Mouse (Mus musculus) embryonic stem cell, embryonic (primary cell): Measurements from ENCODE around the gene Brd4.

Experiments used
- CTCF ChIA-PET, 4 experiments: fragments of 300-600 bp in 2 of 4; fragments of 350-600 bp in 2 of 4; sonication (Branson Sonifier 250); formaldehyde crosslinking; loops; one replicate each; lab custom pipeline; 2022; ENCODE audit warnings: inconsistent platforms in 2 of 4; lab: Charles Lee
- POLR2A ChIA-PET, 4 experiments: fragments of 300-600 bp in 2 of 4; fragments of 350-600 bp in 2 of 4; sonication (Branson Sonifier 250); formaldehyde crosslinking; loops; one replicate each; lab custom pipeline; 2022; ENCODE audit warnings: antibody characterized with exemption in 4 of 4, inconsistent platforms in 1 of 4; lab: Charles Lee

Gene Brd4

GRCm38 (mm10) chr17:32211554-32211953 is 73.0 kb downstream of the Brd4 start:
- ChIA-PET POLR2A (interaction anchor here in 3 of 4 experiments (0.6 to 6.7 kb wide), 28 partner anchors 9 to 403 kb away, joined by 3 to 38 read pairs (median 4); partner anchors contain the start of genes Ephx3 (in 3 of the 3), Akap8 (in 2 of the 3) and Brd4 (in 1 of the 3)), CTCF (interaction anchor here in 3 of 4 experiments (0.7 to 2.5 kb wide), 6 partner anchors 12 to 108 kb away, joined by 3 to 7 read pairs (median 3); no protein-coding TSS in a partner anchor)

DNA sequence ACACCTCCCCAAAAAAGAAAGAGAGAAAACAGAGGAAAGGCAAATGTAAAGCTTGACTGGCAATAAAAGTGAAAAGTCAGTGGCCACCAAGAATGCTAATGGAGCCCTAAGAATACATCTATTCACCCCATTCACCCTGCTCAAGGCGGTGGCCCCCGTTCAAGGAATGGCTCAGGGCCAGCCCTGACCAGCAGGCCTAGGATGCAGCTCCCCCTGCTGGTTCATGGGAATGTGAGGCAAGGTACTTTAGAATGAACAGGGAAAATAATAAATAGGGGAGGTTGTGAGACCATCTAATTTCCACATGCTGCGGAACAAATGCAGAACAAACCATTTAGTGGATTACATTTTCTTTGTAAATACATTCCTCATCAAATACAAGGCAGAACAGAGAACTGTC is 74.8 kb downstream of the Brd4 start:
- CTCF ChIA-PET = interaction anchor here (0.6 to 2.5 kb wide), 28 partner anchors 8 to 235 kb away, joined by 3 to 24 read pairs (median 5); partner anchors contain the start of gene Ephx3 (in 1 of the 4)
- POLR2A ChIA-PET = interaction anchor here in 2 of 4 experiments (0.6 to 6.7 kb wide), 22 partner anchors 10 to 402 kb away, joined by 3 to 38 read pairs (median 4); partner anchors contain the start of genes Ephx3 (in 2 of the 2), Akap8 (in 1 of the 2) and Notch3 (in 1 of the 2)

GRCm38 (mm10) chr17:32209144-32209543 is 75.4 kb downstream of the Brd4 start:
- CTCF ChIA-PET = interaction anchor here (0.6 to 2.5 kb wide), 26 partner anchors 8 to 301 kb away, joined by 3 to 24 read pairs (median 4); partner anchors contain the start of gene Ephx3 (in 1 of the 4)

GRCm38 (mm10) chr17:32207586-32208245 is 76.8 kb downstream of the Brd4 start:
- POLR2A ChIA-PET = interaction anchor here in 2 of 4 experiments (0.7 to 6.7 kb wide), 19 partner anchors 8 to 298 kb away, joined by 3 to 38 read pairs (median 4); partner anchors contain the start of genes Akap8 (in 1 of the 2), Brd4 (in 1 of the 2), Cyp4f17 (in 1 of the 2) and Ephx3 (in 1 of the 2)
- CTCF ChIA-PET = interaction anchor here in 3 of 4 experiments (0.7 to 1.3 kb wide), 4 partner anchors 8 to 64 kb away, joined by 3 to 5 read pairs (median 3); no protein-coding TSS in a partner anchor

More at GRCm38 (mm10) chr17:32209144-32209543, 75.4 kb downstream of the Brd4 start:
- POLR2A ChIA-PET = interaction anchor here in 2 of 4 experiments (0.7 to 6.7 kb wide), 21 partner anchors 10 to 283 kb away, joined by 3 to 38 read pairs (median 5); partner anchors contain the start of genes Akap8 (in 2 of the 2), Ephx3 (in 2 of the 2), Brd4 (in 1 of the 2) and Notch3 (in 1 of the 2)

GRCm38 (mm10) chr17:32205345-32205744 is 79.2 kb downstream of the Brd4 start:
- ChIA-PET CTCF (interaction anchor here (0.5 to 1.1 kb wide), 5 partner anchors 10 to 176 kb away, joined by 3 to 8 read pairs (median 3); no protein-coding TSS in a partner anchor), POLR2A (interaction anchor here in 2 of 4 experiments (0.5 to 1.0 kb wide), 10 partner anchors 7 to 1884 kb away, joined by 3 to 5 read pairs (median 3); no protein-coding TSS in a partner anchor)

GRCm38 (mm10) chr17:32202972-32203371 is 81.5 kb downstream of the Brd4 start:
- POLR2A ChIA-PET = interaction anchor here in 2 of 4 experiments (0.6 to 3.7 kb wide), 8 partner anchors 8 to 43 kb away, joined by 3 to 12 read pairs (median 4); partner anchors contain the start of gene Ephx3 (in 2 of the 2)
- CTCF ChIA-PET = interaction anchor here in 1 of 4 experiments (1.1 kb wide), 2 partner anchors 13 to 184 kb away, joined by 3 read pairs; partner anchors contain the start of gene Ephx3

GRCm38 (mm10) chr17:32201086-32201485 is 83.4 kb downstream of the Brd4 start:
- ChIA-PET CTCF (interaction anchor here in 3 of 4 experiments (0.6 to 1.5 kb wide), 6 partner anchors 9 to 58 kb away, joined by 3 to 5 read pairs (median 3); no protein-coding TSS in a partner anchor), POLR2A (interaction anchor here in 2 of 4 experiments (0.6 to 3.2 kb wide), 7 partner anchors 11 to 83 kb away, joined by 3 to 11 read pairs (median 3); partner anchors contain the start of gene Ephx3 (in 1 of the 2))

GRCm38 (mm10) chr17:32199796-32200195 is 84.7 kb downstream of the Brd4 start:
- ChIA-PET CTCF (interaction anchor here in 3 of 4 experiments (0.5 to 3.2 kb wide), 5 partner anchors 10 to 57 kb away, joined by 3 to 10 read pairs (median 8); no protein-coding TSS in a partner anchor), POLR2A (interaction anchor here (0.6 to 3.3 kb wide), 8 partner anchors 9 to 30 kb away, joined by 3 to 20 read pairs (median 8); partner anchors contain the start of gene Ephx3 (in 1 of the 4))

- POLR2A ChIA-PET = interaction anchor here in 3 of 4 experiments (0.6 to 3.3 kb wide), 4 partner anchors 12 to 66 kb away, joined by 3 to 20 read pairs (median 8); no protein-coding TSS in a partner anchor
- CTCF ChIA-PET = interaction anchor here in 2 of 4 experiments (0.8 to 3.2 kb wide), 5 partner anchors 8 to 78 kb away, joined by 3 to 10 read pairs (median 4); partner anchors contain the start of gene Ephx3 (in 1 of the 2)
Observed at GRCm38 (mm10) chr17:32197156-32197555, 87.4 kb downstream of the Brd4 start.

- ChIA-PET POLR2A (interaction anchor here in 2 of 4 experiments (0.6 to 2.5 kb wide), 9 partner anchors 12 to 100 kb away, joined by 3 to 8 read pairs (median 3); no protein-coding TSS in a partner anchor), CTCF (interaction anchor here (0.5 to 2.2 kb wide), 9 partner anchors 14 to 526 kb away, joined by 3 to 24 read pairs (median 5); no protein-coding TSS in a partner anchor)
Observed at GRCm38 (mm10) chr17:32195725-32196124, 88.8 kb downstream of the Brd4 start.

GRCm38 (mm10) chr17:32193010-32193409 is 91.5 kb downstream of the Brd4 start:
- CTCF ChIA-PET = interaction anchor here in 3 of 4 experiments (0.7 to 2.0 kb wide), 4 partner anchors 16 to 31 kb away, joined by 3 to 8 read pairs (median 4); no protein-coding TSS in a partner anchor
- POLR2A ChIA-PET = interaction anchor here in 2 of 4 experiments (0.6 to 2.0 kb wide), 4 partner anchors 10 to 81 kb away, joined by 3 to 9 read pairs (median 4); no protein-coding TSS in a partner anchor

GRCm38 (mm10) chr17:32189850-32190249 is 94.7 kb downstream of the Brd4 start:
- POLR2A ChIA-PET = interaction anchor here (0.5 to 4.4 kb wide), 49 partner anchors 8 to 1153 kb away, joined by 3 to 38 read pairs (median 4); partner anchors contain the start of genes Akap8l (in 2 of the 4), Akap8 (in 1 of the 4) and Notch3 (in 1 of the 4)
- CTCF ChIA-PET = interaction anchor here (0.6 to 2.5 kb wide), 20 partner anchors 8 to 1591 kb away, joined by 3 to 10 read pairs (median 4); no protein-coding TSS in a partner anchor

DNA sequence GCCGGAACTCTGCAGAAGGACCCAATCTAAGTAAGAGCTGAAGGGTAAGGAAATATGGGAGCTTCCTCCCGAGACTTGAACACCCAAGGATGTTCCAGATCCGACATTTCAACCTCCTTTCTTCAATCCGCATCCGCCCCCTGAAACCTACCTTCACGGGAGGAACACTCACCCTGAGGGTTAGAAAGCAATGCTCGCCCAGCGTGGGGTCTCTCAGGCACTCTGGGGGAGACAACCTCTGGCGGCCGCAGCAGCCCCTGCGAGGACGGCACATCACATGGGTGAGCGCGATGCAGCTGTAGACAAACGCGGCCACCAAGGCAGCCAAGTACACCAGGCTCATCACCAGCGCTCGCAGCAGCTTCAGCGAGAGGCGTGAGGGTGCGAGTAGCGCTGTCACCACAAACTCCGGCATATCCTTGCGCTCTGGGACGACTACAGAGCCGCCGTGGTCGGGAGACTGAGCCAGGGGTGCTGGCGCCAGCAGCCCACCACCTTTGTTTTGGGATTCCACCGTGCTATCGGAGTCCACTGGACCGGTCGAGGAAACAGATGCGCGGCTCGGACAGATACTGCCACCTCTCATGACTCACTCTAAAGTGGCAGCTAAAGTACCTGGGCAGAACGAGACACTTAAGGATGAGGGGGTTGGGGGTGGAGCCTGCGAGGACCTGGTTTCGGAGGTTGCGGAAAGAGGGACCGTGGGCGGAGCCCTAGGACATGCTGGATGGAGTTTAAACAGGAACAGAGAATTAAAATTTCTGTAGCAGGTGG is 95.5 kb downstream of the Brd4 start, which contains the start of gene Ephx3:
Ephx3 (minus strand) TSS at position 687 of the 774 bp plus-strand sequence.
- ChIA-PET CTCF (interaction anchor here in 3 of 4 experiments (0.6 to 2.5 kb wide), 13 partner anchors 9 to 161 kb away, joined by 3 to 10 read pairs (median 3); partner anchors contain the start of gene Notch3 (in 1 of the 3)), POLR2A (interaction anchor here (0.6 to 4.4 kb wide), 43 partner anchors 8 to 623 kb away, joined by 3 to 38 read pairs (median 4); partner anchors contain the start of genes Akap8l (in 2 of the 4), Akap8 (in 1 of the 4) and Notch3 (in 1 of the 4))

DNA sequence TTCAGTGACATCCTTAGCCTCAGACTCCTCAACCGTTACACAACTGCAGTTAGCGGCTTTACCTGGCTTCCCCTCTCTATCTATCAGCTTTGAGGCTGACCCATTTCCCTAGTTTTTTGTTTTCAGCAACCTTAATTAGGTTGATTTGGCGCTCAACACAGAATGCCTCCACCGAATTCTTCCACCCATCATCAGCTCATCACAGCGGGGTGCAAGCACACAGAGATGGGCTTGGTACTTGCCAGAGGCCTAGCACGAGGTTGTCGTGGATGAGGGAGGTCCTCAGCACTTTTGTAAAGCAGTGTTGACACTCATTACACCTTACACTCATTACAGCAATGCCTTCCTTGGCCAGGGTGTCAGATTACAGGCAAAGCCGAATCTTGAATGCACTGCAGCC is 101.5 kb downstream of the Brd4 start:
- ChIA-PET CTCF (interaction anchor here in 1 of 4 experiments (1.0 kb wide), 1 partner anchor 21 kb away, joined by 3 read pairs; no protein-coding TSS in a partner anchor), POLR2A (interaction anchor here in 3 of 4 experiments (0.6 to 1.9 kb wide), 8 partner anchors 10 to 900 kb away, joined by 3 to 11 read pairs (median 4); no protein-coding TSS in a partner anchor)

GRCm38 (mm10) chr17:32179621-32180491 is 104.7 kb downstream of the Brd4 start:
- POLR2A ChIA-PET = interaction anchor here (0.7 to 2.5 kb wide), 4 partner anchors 9 to 10 kb away, joined by 4 to 14 read pairs (median 5); partner anchors contain the start of gene Ephx3 (in 3 of the 4)
- CTCF ChIA-PET = interaction anchor here in 3 of 4 experiments (1.1 to 2.0 kb wide), 5 partner anchors 17 to 300 kb away, joined by 3 to 10 read pairs (median 3); no protein-coding TSS in a partner anchor
